Mouse (Mus musculus) C2C12 (cell line): ENCODE measurements around the gene Klhdc4.

Source experiments
- CEBPB ChIP-seq: IDR thresholded peaks from one replicate; pipeline ENCODE4 v1.6.1; 2011; ENCODE audit warnings: low read depth, mild to moderate bottlenecking, control low read depth, moderate library complexity
- CTCF ChIP-seq: IDR thresholded peaks from one replicate; pipeline ENCODE4 v1.5.1; 2011; ENCODE audit not compliant: control insufficient read depth, insufficient read depth, insufficient read length
- MAX ChIP-seq: IDR thresholded peaks from one replicate; pipeline ENCODE4 v1.6.1; 2011; ENCODE audit warnings: mild to moderate bottlenecking, control low read depth
- MYOG ChIP-seq: IDR thresholded peaks from one replicate; pipeline ENCODE4 v1.6.1; 2011; ENCODE audit not compliant: control insufficient read depth, insufficient read length; ENCODE audit errors: extremely low read depth
- USF1 ChIP-seq: IDR thresholded peaks from one replicate; pipeline ENCODE4 v1.6.1; 2011; ENCODE audit warnings: low read depth, mild to moderate bottlenecking, control low read depth, moderate library complexity

DNA sequence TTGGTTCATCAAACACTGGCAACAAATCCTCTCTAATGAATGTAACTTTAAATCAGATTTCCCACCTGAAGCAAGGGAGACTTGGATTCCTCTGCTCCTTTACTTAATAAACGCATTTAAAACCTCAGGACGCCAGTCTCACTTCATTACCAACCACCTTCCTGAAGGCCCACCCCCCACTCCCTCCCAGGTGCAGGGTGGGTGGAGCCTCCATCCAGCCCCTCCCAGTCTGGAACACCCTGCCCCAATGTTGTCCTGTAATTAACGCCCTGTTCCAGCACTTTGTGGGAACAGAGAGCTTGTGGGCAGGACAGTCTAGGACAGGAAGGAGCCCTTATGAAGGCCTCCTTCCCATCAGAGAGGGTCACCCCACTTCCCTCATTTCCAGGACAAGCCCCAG, 35.2 kb downstream of the Klhdc4 start:
- no peak for TF ChIP-seq CTCF
- no peak for TF ChIP-seq USF1
- TF ChIP-seq MYOG: no peak
- TF ChIP-seq CEBPB: no peak
- TF ChIP-seq MAX: no peak
